Mouse (Mus musculus) c-Kit-positive CD71-negative TER-119-negative erythroid progenitor cells, embryonic 14.5 days (primary cell): ENCODE data around the gene Ecsit.
"Not testable (repeated sequence)": the region's sequence is repeated elsewhere in the genome, so short reads cannot be mapped to it uniquely, and the experiment has no call there.

Experiments used
- DNase-seq: peaks from one replicate; pipeline ENCODE4 v3.0.0-alpha.2; 2013; ENCODE audit warnings: low read depth

Gene Ecsit

GRCm38 (mm10) chr9:22089281-22089680 lies 4.0 kb upstream of the Ecsit start:
- DNase-seq: no peak

GRCm38 (mm10) chr9:22087034-22087618 lies 1.9 kb upstream of the Ecsit start:
- DNase-seq: no peak

GRCm38 (mm10) chr9:22086012-22086411 lies 774 bp upstream of the Ecsit start:
- DNase-seq: no peak

GRCm38 (mm10) chr9:22084667-22085021 lies 594 bp downstream of the Ecsit start:
- DNase-seq: no peak

- DNase-seq: no peak
These were observed 9.0 kb downstream of the Ecsit start for GRCm38 (mm10) chr9:22076223-22076622.

- DNase-seq: not testable (repeated sequence)
These were observed 9.5 kb downstream of the Ecsit start for GRCm38 (mm10) chr9:22075778-22076177.

GRCm38 (mm10) chr9:22072276-22072675 lies 13.0 kb downstream of the Ecsit start:
- no peak for DNase-seq

GRCm38 (mm10) chr9:22070791-22071573 lies 14.3 kb downstream of the Ecsit start, which contains the start of the genes Gm49318 and Zfp653:
Gene Gm49318, minus strand, starts transcription at chr9:22071259.
Gene Zfp653, minus strand, starts transcription at chr9:22071376.
- DNase-seq: peak; percentile 93

GRCm38 (mm10) chr9:22069881-22070553 lies 15.2 kb downstream of the Ecsit start:
- no peak for DNase-seq

- no peak for DNase-seq
These were observed 18.0 kb downstream of the Ecsit start for GRCm38 (mm10) chr9:22067195-22067594.

- no peak for DNase-seq
These were observed 18.8 kb downstream of the Ecsit start for GRCm38 (mm10) chr9:22066433-22066832.

- no peak for DNase-seq
These were observed 19.6 kb downstream of the Ecsit start for GRCm38 (mm10) chr9:22065642-22066041.

- no peak for DNase-seq
These were observed 20.9 kb downstream of the Ecsit start for GRCm38 (mm10) chr9:22064341-22064740.

GRCm38 (mm10) chr9:22061339-22061738 lies 23.9 kb downstream of the Ecsit start:
- DNase-seq: no peak

- no peak for DNase-seq
These were observed 27.2 kb downstream of the Ecsit start for GRCm38 (mm10) chr9:22058011-22058424.

- DNase-seq: no peak
These were observed 28.2 kb downstream of the Ecsit start for GRCm38 (mm10) chr9:22057031-22057517.

- no peak for DNase-seq
These were observed 28.8 kb downstream of the Ecsit start for GRCm38 (mm10) chr9:22056303-22056910.

GRCm38 (mm10) chr9:22055713-22056112 lies 29.5 kb downstream of the Ecsit start:
- no peak for DNase-seq

- peak; percentile 70 for DNase-seq
These were observed 30.7 kb downstream of the Ecsit start for GRCm38 (mm10) chr9:22054411-22055076.

- DNase-seq: no peak
These were observed 31.6 kb downstream of the Ecsit start for GRCm38 (mm10) chr9:22053657-22054056.

- no peak for DNase-seq
These were observed 33.3 kb downstream of the Ecsit start, which contains the start of gene Elavl3 for GRCm38 (mm10) chr9:22051958-22052254. Gene Elavl3, minus strand, starts transcription at chr9:22052023.
